Mouse (Mus musculus) limb, embryonic 14.5 days (tissue): ENCODE measurements around the gene Alg12. TPM values are rescaled to one million over a fixed set of nuclear protein-coding genes. Genes with fewer than 3 reads are reported as not detected.
A peak's percentile ranks its signal among the peaks of the same experiment; 100 is the strongest.

Source experiments
- ATAC-seq: fragments of 200-750 bp; cut with Nextera tagmentation; 2 replicates; pipeline ENCODE4 v1.8.0; 2017; ENCODE audit warnings: low read depth, moderate number of reproducible peaks, moderate TSS enrichment; ENCODE audit not compliant: low FRiP score
- DNase-seq: peaks from one replicate; pipeline ENCODE4 v3.0.0-alpha.2; 2015; ENCODE audit warnings: low spot score
- H3K27ac ChIP-seq: fragments of 300-500 bp; sonication (generic); replicated peaks from 2 replicates; pipeline ENCODE4 v1.5.1; 2014; ENCODE audit warnings: low read depth, mild to moderate bottlenecking, low read length, moderate library complexity, mixed read lengths
- H3K27me3 ChIP-seq: fragments of 300-500 bp; sonication (generic); 2 replicates; pipeline ENCODE4 v1.6.1; 2014; ENCODE audit warnings: low read length, mixed read lengths; ENCODE audit not compliant: control insufficient read depth, insufficient read depth
- H3K36me3 ChIP-seq: fragments of 300-500 bp; sonication (generic); 2 replicates; pipeline ENCODE4 v1.6.1; 2014; ENCODE audit warnings: mild to moderate bottlenecking, low read length, moderate library complexity, mixed read lengths; ENCODE audit not compliant: control insufficient read depth, insufficient read depth
- H3K4me1 ChIP-seq: fragments of 300-500 bp; sonication (generic); 2 replicates; pipeline ENCODE4 v1.6.1; 2014; ENCODE audit warnings: antibody characterized with exemption, low read length, mixed read lengths; ENCODE audit not compliant: control insufficient read depth, insufficient read depth
- H3K4me2 ChIP-seq: fragments of 300-500 bp; sonication (generic); replicated peaks from 2 replicates; pipeline ENCODE4 v1.6.1; 2014; ENCODE audit warnings: low read depth, mild to moderate bottlenecking, low read length, moderate library complexity; ENCODE audit not compliant: severe bottlenecking
- H3K4me3 ChIP-seq: fragments of 300-500 bp; sonication (generic); replicated peaks from 2 replicates; pipeline ENCODE4 v1.5.1; 2014; ENCODE audit warnings: low read length
- H3K9ac ChIP-seq: fragments of 300-500 bp; sonication (generic); 2 replicates; pipeline ENCODE4 v1.6.1; 2014; ENCODE audit warnings: mild to moderate bottlenecking, low read depth, low read length, moderate library complexity; ENCODE audit not compliant: severe bottlenecking
- H3K9me3 ChIP-seq: fragments of 300-500 bp; sonication (generic); 2 replicates; pipeline ENCODE4 v1.6.1; 2016; ENCODE audit warnings: low read length; ENCODE audit not compliant: control insufficient read depth
- POLR2A ChIP-seq: fragments of 200-500 bp; IDR thresholded peaks from 2 replicates; pipeline ENCODE4 v1.8.0; 2012; ENCODE audit warnings: inconsistent platforms, mild to moderate bottlenecking, moderate library complexity, borderline replicate concordance; ENCODE audit not compliant: insufficient read depth, insufficient read length; ENCODE audit errors: extremely low read depth
- WGBS: fragments of 180-500 bp; shearing (Covaris S2); extraction: QIAGEN DNeasy Blood & Tissue Kit; methylation state at CpG from one replicate; pipeline ENCODE4 v1.1.7; 2014; 5-methylcytosine and 5-hydroxymethylcytosine counted together
- polyA plus RNA-seq, 2 experiments: library from polyadenylated mRNA; depleted of rRNA in 1 of 2; stranded (reverse) in 1 of 2; unstranded in 1 of 2; fragments of >200 nt; fragmentation: Nextera tagmentation in 1 of 2; extraction: Ambion mirVana in 1 of 2; gene quantifications; 2 replicates each; pipeline versions ENCODE4 v1.2.1 to v1.2.3; 2012 to 2014

Alg12 gene
- polyA plus RNA-seq, 2 experiments, result 12.1 to 17.9 TPM

GRCm38 (mm10) chr15:88837199-88837932 is 18.2 kb upstream of the Alg12 start:
- H3K27ac ChIP-seq, result no peak overlapping the region
- 0 out of 2 replicates have a peak, but pooled peaks have one; percentile 6 for TF ChIP-seq POLR2A
- H3K36me3 ChIP-seq, result no peaks in the 10 kb centered on the region
- H3K4me2 ChIP-seq, result peak overlapping the region; percentile 74
- H3K9me3 ChIP-seq, result no peaks in the 10 kb centered on the region
- 2% methylated on average over 27 of the region's 39 CpGs for WGBS
- DNase-seq (peak; percentile 26), ATAC-seq (no peak)
- peak overlapping the region; percentile 56 for H3K9ac ChIP-seq
- H3K4me1 ChIP-seq, result peaks cover 29% of the 10 kb centered on the region
- H3K27me3 ChIP-seq, result no peaks in the 10 kb centered on the region
- H3K4me3 ChIP-seq, result peak overlapping the region; percentile 38

DNA sequence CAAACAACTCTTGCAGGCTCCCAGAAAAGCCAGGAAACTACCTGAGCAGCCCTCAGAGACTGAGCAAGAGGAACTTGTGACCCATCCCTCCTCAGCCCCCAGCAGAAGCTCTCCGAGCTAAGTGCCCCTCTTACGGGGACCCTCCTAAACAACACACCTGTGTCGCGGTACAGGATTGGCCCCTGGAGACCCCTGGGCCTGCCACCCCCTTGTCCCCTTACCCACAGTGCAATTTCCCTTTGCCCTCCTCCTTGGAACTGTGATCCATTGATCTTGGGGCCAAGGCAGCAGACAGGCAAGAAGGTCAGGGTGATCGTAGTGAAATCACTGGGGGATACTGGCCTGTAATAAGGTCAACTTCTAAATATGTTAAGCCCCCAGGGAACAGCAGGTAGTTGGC is 17.5 kb upstream of the Alg12 start:
- DNase-seq (no peak), ATAC-seq (no peak)
- WGBS, result 48% methylated on average over 5 of the region's 5 CpGs
- H3K27me3 ChIP-seq, result no peaks in the 10 kb centered on the region
- no peak overlapping the region for H3K4me3 ChIP-seq
- H3K4me1 ChIP-seq, result peaks cover 29% of the 10 kb centered on the region
- no peak overlapping the region for H3K9ac ChIP-seq
- no peak overlapping the region for H3K27ac ChIP-seq
- H3K36me3 ChIP-seq, result no peaks in the 10 kb centered on the region
- H3K4me2 ChIP-seq, result peak overlapping the region; percentile 74; the same call in 1 of the 2 replicates
- no peaks in the 10 kb centered on the region for H3K9me3 ChIP-seq
- TF ChIP-seq POLR2A, result no peak

DNA sequence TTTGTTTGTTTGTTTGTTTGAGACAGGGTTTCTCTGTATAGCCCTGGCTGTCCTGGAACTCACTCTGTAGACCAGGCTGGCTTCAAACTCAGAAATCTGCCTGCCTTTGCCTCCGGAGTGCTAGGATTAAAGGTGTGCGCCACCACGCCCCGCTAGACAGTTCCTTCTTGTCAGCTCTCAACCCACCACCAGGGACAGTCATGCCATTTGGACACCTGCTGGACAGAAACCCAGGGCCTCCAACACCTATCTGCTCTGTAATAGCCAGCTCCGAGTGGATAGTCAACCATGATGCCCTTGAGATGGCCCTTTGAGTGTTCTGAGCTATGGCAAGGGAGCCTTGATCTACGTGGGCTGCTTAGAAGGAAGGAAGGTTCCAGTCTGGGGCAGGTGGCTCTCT is 16.9 kb upstream of the Alg12 start:
- Histone ChIP-seq H3K36me3 (no peaks in the 10 kb centered on the region), H3K27ac (no peak overlapping the region), H3K4me3 (no peak overlapping the region), H3K4me2 (no peak overlapping the region), H3K27me3 (no peaks in the 10 kb centered on the region), H3K9ac (no peak overlapping the region), H3K4me1 (peaks cover 29% of the 10 kb centered on the region), H3K9me3 (no peaks in the 10 kb centered on the region)
- 73% methylated on average over 6 of the region's 6 CpGs for WGBS
- DNase-seq, result no peak
- TF ChIP-seq POLR2A, result no peak
- no peak for ATAC-seq

DNA sequence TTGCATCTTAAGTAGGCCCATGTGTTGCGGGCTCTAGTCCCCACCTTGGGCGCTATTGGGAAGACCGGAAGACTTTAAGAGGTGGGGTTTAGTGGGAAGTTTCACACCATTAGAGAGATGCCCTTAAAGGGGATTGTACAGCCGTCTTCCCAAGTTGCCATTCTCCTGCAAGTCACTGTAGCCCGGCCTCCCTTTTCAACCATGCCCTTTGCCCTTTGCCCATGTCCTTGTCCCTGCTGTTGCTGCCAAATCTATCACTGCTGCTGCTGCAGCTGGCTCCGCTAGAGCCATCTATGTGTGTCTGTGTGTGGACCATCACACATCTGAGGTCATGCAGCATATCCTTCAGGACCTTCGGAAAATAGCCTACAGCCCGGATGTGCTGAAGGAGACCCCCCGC is 13.4 kb upstream of the Alg12 start:
- peaks cover 8% of the 10 kb centered on the region for H3K4me1 ChIP-seq
- H3K27ac ChIP-seq, result no peak overlapping the region
- no peak for ATAC-seq
- no peaks in the 10 kb centered on the region for H3K9me3 ChIP-seq
- H3K4me2 ChIP-seq, result no peak overlapping the region
- H3K27me3 ChIP-seq, result no peaks in the 10 kb centered on the region
- H3K4me3 ChIP-seq, result no peak overlapping the region
- 68% methylated on average over 9 of the region's 9 CpGs for WGBS
- no peak for DNase-seq
- no peaks in the 10 kb centered on the region for H3K36me3 ChIP-seq
- no peak for TF ChIP-seq POLR2A
- no peak overlapping the region for H3K9ac ChIP-seq

DNA sequence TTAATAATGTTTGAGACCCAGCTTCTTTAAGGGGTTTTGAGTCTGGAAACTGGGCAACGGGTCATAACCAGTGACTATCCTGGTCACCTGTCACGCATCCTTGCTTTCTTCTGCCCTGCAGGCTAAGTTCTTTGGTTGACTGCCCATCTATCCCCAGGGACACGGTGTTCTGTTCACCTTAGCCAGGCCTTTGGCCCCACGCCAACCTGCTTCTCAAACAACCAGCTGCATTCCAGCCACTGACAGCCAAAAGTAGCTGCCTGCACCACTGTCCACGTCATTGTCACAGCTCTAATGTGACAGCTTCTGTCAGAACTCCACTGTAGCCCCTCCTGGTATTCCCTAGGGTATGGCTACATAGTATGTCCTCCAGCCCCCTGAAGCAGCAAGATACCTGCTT is 12.4 kb upstream of the Alg12 start:
- TF ChIP-seq POLR2A, result no peak
- no peak overlapping the region for H3K27ac ChIP-seq
- no peak overlapping the region for H3K4me3 ChIP-seq
- no peaks in the 10 kb centered on the region for H3K27me3 ChIP-seq
- H3K36me3 ChIP-seq, result peaks cover 7% of the 10 kb centered on the region; the same call in 1 of the 2 replicates
- no peaks in the 10 kb centered on the region for H3K9me3 ChIP-seq
- 64% methylated on average over 5 of the region's 5 CpGs for WGBS
- H3K4me1 ChIP-seq, result peaks cover 3% of the 10 kb centered on the region; the same call in 1 of the 2 replicates
- no peak overlapping the region for H3K4me2 ChIP-seq
- H3K9ac ChIP-seq, result no peak overlapping the region
- ATAC-seq (no peak), DNase-seq (no peak)
